Mouse (Mus musculus) C2C12 (cell line): ENCODE measurements around the gene Pfkp. TPM values are rescaled to one million over a fixed set of nuclear protein-coding genes. Genes with fewer than 3 reads are reported as not detected.

Experiments used
- H3K27me3 ChIP-seq: one replicate; pipeline ENCODE4 v1.6.1; 2011; ENCODE audit not compliant: control insufficient read depth, insufficient read depth, insufficient read length
- H3K36me3 ChIP-seq: one replicate; pipeline ENCODE4 v1.6.1; 2011; ENCODE audit not compliant: control insufficient read depth, insufficient read depth
- H3K4me3 ChIP-seq: one replicate; pipeline ENCODE4 v1.5.1; 2011; ENCODE audit warnings: mild to moderate bottlenecking, control low read depth; ENCODE audit not compliant: poor library complexity, insufficient read depth, severe bottlenecking
- H3K79me2 ChIP-seq: one replicate; pipeline ENCODE4 v1.6.1; 2011; ENCODE audit not compliant: control insufficient read depth, insufficient read depth
- H3K79me3 ChIP-seq: one replicate; pipeline ENCODE4 v1.6.1; 2011; ENCODE audit warnings: low read depth, control low read depth
- H3ac ChIP-seq: one replicate; pipeline ENCODE3; 2011; ENCODE audit warnings: low read depth; ENCODE audit not compliant: control insufficient read depth, insufficient read length
- CEBPB ChIP-seq: IDR thresholded peaks from one replicate; pipeline ENCODE4 v1.6.1; 2011; ENCODE audit warnings: low read depth, mild to moderate bottlenecking, control low read depth, moderate library complexity
- CTCF ChIP-seq: IDR thresholded peaks from one replicate; pipeline ENCODE4 v1.5.1; 2011; ENCODE audit not compliant: control insufficient read depth, insufficient read depth, insufficient read length
- FOSL1 ChIP-seq: IDR thresholded peaks from one replicate; pipeline ENCODE4 v1.8.0; 2011; ENCODE audit warnings: mild to moderate bottlenecking, low read length; ENCODE audit not compliant: poor library complexity, insufficient read depth, severe bottlenecking
- MAX ChIP-seq: IDR thresholded peaks from one replicate; pipeline ENCODE4 v1.6.1; 2011; ENCODE audit warnings: mild to moderate bottlenecking, control low read depth
- MYOD1 ChIP-seq: IDR thresholded peaks from one replicate; pipeline ENCODE4 v1.6.1; 2011; ENCODE audit warnings: low read depth; ENCODE audit not compliant: control insufficient read depth, insufficient read length
- MYOG ChIP-seq: IDR thresholded peaks from one replicate; pipeline ENCODE4 v1.6.1; 2011; ENCODE audit not compliant: control insufficient read depth, insufficient read length; ENCODE audit errors: extremely low read depth
- USF1 ChIP-seq: IDR thresholded peaks from one replicate; pipeline ENCODE4 v1.6.1; 2011; ENCODE audit warnings: low read depth, mild to moderate bottlenecking, control low read depth, moderate library complexity
- polyA plus RNA-seq: library from polyadenylated mRNA; unstranded; fragments of >200 nt; fragmentation: generic; extraction: Trizol; gene quantifications from one replicate; pipeline ENCODE4 v1.2.1, GENCODE M21; 2012; ENCODE audit warnings: missing spikeins

Pfkp gene
- polyA plus RNA-seq, 1 experiment = 38.7 TPM

GRCm38 (mm10) chr13:6620250-6620649 is 28.3 kb downstream of the Pfkp start:
- Histone ChIP-seq H3K79me2 (no peaks in the 10 kb centered on the region), H3ac (no peak overlapping the region), H3K36me3 (no peaks in the 10 kb centered on the region), H3K27me3 (no peaks in the 10 kb centered on the region), H3K4me3 (no peak overlapping the region), H3K79me3 (no peaks in the 10 kb centered on the region)
- TF ChIP-seq MYOD1 (peak; percentile 40), MYOG (no peak)

GRCm38 (mm10) chr13:6618711-6619110 is 29.9 kb downstream of the Pfkp start:
- TF ChIP-seq MYOD1 = peak; percentile 72
- TF ChIP-seq CTCF = no peak
- TF ChIP-seq USF1 = no peak
- no peak for TF ChIP-seq CEBPB
- no peak for TF ChIP-seq FOSL1
- no peaks in the 10 kb centered on the region for H3K79me2 ChIP-seq
- no peaks in the 10 kb centered on the region for H3K36me3 ChIP-seq
- H3K27me3 ChIP-seq = no peaks in the 10 kb centered on the region
- no peaks in the 10 kb centered on the region for H3K79me3 ChIP-seq
- H3ac ChIP-seq = no peak overlapping the region
- no peak overlapping the region for H3K4me3 ChIP-seq

- H3K36me3 ChIP-seq = no peaks in the 10 kb centered on the region
- TF ChIP-seq USF1 (no peak), MYOG (no peak), MYOD1 (no peak), CEBPB (no peak), MAX (no peak), FOSL1 (no peak), CTCF (no peak)
- no peaks in the 10 kb centered on the region for H3K27me3 ChIP-seq
- H3K79me3 ChIP-seq = no peaks in the 10 kb centered on the region
- no peak overlapping the region for H3K4me3 ChIP-seq
- no peak overlapping the region for H3ac ChIP-seq
- no peaks in the 10 kb centered on the region for H3K79me2 ChIP-seq
These were observed 34.7 kb downstream of the Pfkp start for GRCm38 (mm10) chr13:6613690-6614445.

GRCm38 (mm10) chr13:6602786-6603409 is 45.7 kb downstream of the Pfkp start:
- no peak for TF ChIP-seq MAX
- no peak for TF ChIP-seq FOSL1
- TF ChIP-seq MYOG = no peak
- TF ChIP-seq USF1 = no peak
- no peak for TF ChIP-seq MYOD1
- no peak for TF ChIP-seq CEBPB
- TF ChIP-seq CTCF = no peak
- Histone ChIP-seq H3K4me3 (no peak overlapping the region), H3K27me3 (no peaks in the 10 kb centered on the region), H3ac (no peak overlapping the region), H3K79me2 (no peaks in the 10 kb centered on the region), H3K79me3 (no peaks in the 10 kb centered on the region), H3K36me3 (no peaks in the 10 kb centered on the region)

- Histone ChIP-seq H3K79me2 (no peaks in the 10 kb centered on the region), H3ac (no peak overlapping the region), H3K4me3 (no peak overlapping the region), H3K36me3 (no peaks in the 10 kb centered on the region), H3K27me3 (no peaks in the 10 kb centered on the region), H3K79me3 (no peaks in the 10 kb centered on the region)
- TF ChIP-seq CTCF = no peak
- no peak for TF ChIP-seq CEBPB
- TF ChIP-seq USF1 = no peak
- no peak for TF ChIP-seq MAX
- TF ChIP-seq MYOG = no peak
- no peak for TF ChIP-seq MYOD1
- no peak for TF ChIP-seq FOSL1
These were observed 46.9 kb downstream of the Pfkp start for GRCm38 (mm10) chr13:6601676-6602075.

- Histone ChIP-seq H3K79me2 (no peaks in the 10 kb centered on the region), H3ac (no peak overlapping the region), H3K27me3 (no peaks in the 10 kb centered on the region), H3K36me3 (no peaks in the 10 kb centered on the region), H3K79me3 (no peaks in the 10 kb centered on the region), H3K4me3 (no peak overlapping the region)
- TF ChIP-seq CTCF = no peak
- TF ChIP-seq CEBPB = no peak
- no peak for TF ChIP-seq MYOG
- no peak for TF ChIP-seq FOSL1
- TF ChIP-seq USF1 = no peak
- TF ChIP-seq MAX = no peak
These were observed 48.0 kb downstream of the Pfkp start for GRCm38 (mm10) chr13:6600626-6601025.
